Mouse (Mus musculus): ENCODE measurements around the gene Apol7e. TPM values are rescaled to one million over a fixed set of nuclear protein-coding genes. Genes with fewer than 3 reads are reported as not detected.
A peak's percentile ranks its signal among the peaks of the same experiment; 100 is the strongest.

The Apol7e gene
- polyA plus RNA-seq, 1 experiment, result not detected

DNA sequence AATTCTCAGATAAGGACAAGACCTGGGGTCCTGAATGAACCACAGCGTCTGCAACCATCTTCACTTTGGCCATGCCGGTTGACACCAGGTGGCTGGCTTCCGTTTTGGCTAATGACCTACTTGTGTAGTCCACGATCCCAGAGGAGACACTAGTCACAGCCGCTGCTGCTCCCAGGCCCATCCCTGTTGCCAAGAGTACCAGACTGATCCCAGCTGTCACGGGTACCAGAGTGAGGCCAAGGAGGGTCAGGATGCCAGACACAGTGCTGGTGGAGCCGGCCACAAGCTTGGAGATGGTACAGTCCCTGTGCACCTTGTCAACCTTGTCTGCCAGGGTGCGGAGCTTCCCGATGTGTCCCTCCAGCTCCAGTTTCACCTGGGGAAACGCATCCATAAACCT lies 51.1 kb downstream of the Apol7e start:
- no peak for TF ChIP-seq CTCF (IDR thresholded peaks at IDR 0.05; ENCODE audit: control insufficient read depth, insufficient read depth, insufficient read length)
- TF ChIP-seq USF1 (IDR thresholded peaks at IDR 0.05; ENCODE audit: low read depth), result no peak
- TF ChIP-seq MYOG (IDR thresholded peaks at IDR 0.05; ENCODE audit: control insufficient read depth, extremely low read depth, insufficient read length), result no peak
- no peak for TF ChIP-seq CEBPB (IDR thresholded peaks at IDR 0.05; ENCODE audit: low read depth)
- TF ChIP-seq FOSL1 (IDR thresholded peaks at IDR 0.05; ENCODE audit: insufficient read depth, low read length, poor library complexity, severe bottlenecking), result no peak
- no peak for TF ChIP-seq MYOD1 (IDR thresholded peaks at IDR 0.05; ENCODE audit: control insufficient read depth, insufficient read length, low read depth)
- TF ChIP-seq MAX (IDR thresholded peaks at IDR 0.05), result no peak

DNA sequence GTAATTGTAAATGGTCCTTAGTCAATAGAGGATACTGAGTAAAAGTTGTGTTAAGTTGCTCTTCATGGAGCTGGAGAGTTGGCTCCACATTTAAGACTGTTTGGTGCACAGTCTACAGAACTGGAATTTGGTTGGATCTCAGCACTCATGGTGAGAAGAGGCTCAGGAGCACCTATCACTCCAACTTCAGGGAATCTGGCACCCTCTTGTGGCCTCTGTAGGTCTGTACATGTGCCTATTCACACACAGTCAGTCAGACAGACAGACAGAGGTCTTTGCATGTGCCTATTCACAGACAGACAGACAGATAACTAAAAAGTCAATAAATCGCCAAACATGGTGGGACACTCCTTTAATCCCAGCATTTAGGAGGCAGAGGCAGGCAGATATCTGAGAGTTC lies 51.8 kb downstream of the Apol7e start:
- no peak overlapping the region for H3K4me3 ChIP-seq (ENCODE audit: insufficient read depth, poor library complexity, severe bottlenecking)
- no peaks in the 10 kb centered on the region for H3K79me2 ChIP-seq (ENCODE audit: control insufficient read depth, insufficient read depth)
- H3K27me3 ChIP-seq (ENCODE audit: control insufficient read depth, insufficient read depth, insufficient read length), result no peaks in the 10 kb centered on the region
- TF ChIP-seq CEBPB (IDR thresholded peaks at IDR 0.05; ENCODE audit: low read depth), result no peak
- peak; percentile 86 for TF ChIP-seq CTCF (IDR thresholded peaks at IDR 0.05; ENCODE audit: control insufficient read depth, insufficient read depth, insufficient read length)
- peak; percentile 20 for TF ChIP-seq USF1 (IDR thresholded peaks at IDR 0.05; ENCODE audit: low read depth)
- TF ChIP-seq FOSL1 (IDR thresholded peaks at IDR 0.05; ENCODE audit: insufficient read depth, low read length, poor library complexity, severe bottlenecking), result no peak
- TF ChIP-seq MYOG (IDR thresholded peaks at IDR 0.05; ENCODE audit: control insufficient read depth, extremely low read depth, insufficient read length), result no peak
- TF ChIP-seq MYOD1 (IDR thresholded peaks at IDR 0.05; ENCODE audit: control insufficient read depth, insufficient read length, low read depth), result no peak
- TF ChIP-seq MAX (IDR thresholded peaks at IDR 0.05), result peak; percentile 94
- peaks cover 3% of the 10 kb centered on the region for H3K36me3 ChIP-seq (ENCODE audit: control insufficient read depth, insufficient read depth)
- H3ac ChIP-seq (ENCODE audit: control insufficient read depth, insufficient read length, low read depth), result no peak overlapping the region
- H3K79me3 ChIP-seq (ENCODE audit: low read depth), result no peaks in the 10 kb centered on the region

More for the DNA sequence above, 51.1 kb downstream of the Apol7e start:
- no peaks in the 10 kb centered on the region for H3K27me3 ChIP-seq (ENCODE audit: control insufficient read depth, insufficient read depth, insufficient read length)
- H3K36me3 ChIP-seq (ENCODE audit: control insufficient read depth, insufficient read depth), result peaks cover 3% of the 10 kb centered on the region
- no peaks in the 10 kb centered on the region for H3K79me3 ChIP-seq (ENCODE audit: low read depth)
- H3ac ChIP-seq (ENCODE audit: control insufficient read depth, insufficient read length, low read depth), result no peak overlapping the region
- no peaks in the 10 kb centered on the region for H3K79me2 ChIP-seq (ENCODE audit: control insufficient read depth, insufficient read depth)
- H3K4me3 ChIP-seq (ENCODE audit: insufficient read depth, poor library complexity, severe bottlenecking), result no peak overlapping the region

GRCm38 (mm10) chr15:77752443-77752842 lies 53.8 kb downstream of the Apol7e start:
- TF ChIP-seq FOSL1 (IDR thresholded peaks at IDR 0.05; ENCODE audit: insufficient read depth, low read length, poor library complexity, severe bottlenecking) (no peak), USF1 (IDR thresholded peaks at IDR 0.05; ENCODE audit: low read depth) (no peak), CEBPB (IDR thresholded peaks at IDR 0.05; ENCODE audit: low read depth) (no peak), MYOD1 (IDR thresholded peaks at IDR 0.05; ENCODE audit: control insufficient read depth, insufficient read length, low read depth) (no peak), MAX (IDR thresholded peaks at IDR 0.05) (no peak), CTCF (IDR thresholded peaks at IDR 0.05; ENCODE audit: control insufficient read depth, insufficient read depth, insufficient read length) (no peak), MYOG (IDR thresholded peaks at IDR 0.05; ENCODE audit: control insufficient read depth, extremely low read depth, insufficient read length) (no peak)
- no peak overlapping the region for H3ac ChIP-seq (ENCODE audit: control insufficient read depth, insufficient read length, low read depth)
- no peak overlapping the region for H3K4me3 ChIP-seq (ENCODE audit: insufficient read depth, poor library complexity, severe bottlenecking)
- H3K79me3 ChIP-seq (ENCODE audit: low read depth), result no peaks in the 10 kb centered on the region
- H3K36me3 ChIP-seq (ENCODE audit: control insufficient read depth, insufficient read depth), result peaks cover 3% of the 10 kb centered on the region
- H3K27me3 ChIP-seq (ENCODE audit: control insufficient read depth, insufficient read depth, insufficient read length), result no peaks in the 10 kb centered on the region
- no peaks in the 10 kb centered on the region for H3K79me2 ChIP-seq (ENCODE audit: control insufficient read depth, insufficient read depth)

DNA sequence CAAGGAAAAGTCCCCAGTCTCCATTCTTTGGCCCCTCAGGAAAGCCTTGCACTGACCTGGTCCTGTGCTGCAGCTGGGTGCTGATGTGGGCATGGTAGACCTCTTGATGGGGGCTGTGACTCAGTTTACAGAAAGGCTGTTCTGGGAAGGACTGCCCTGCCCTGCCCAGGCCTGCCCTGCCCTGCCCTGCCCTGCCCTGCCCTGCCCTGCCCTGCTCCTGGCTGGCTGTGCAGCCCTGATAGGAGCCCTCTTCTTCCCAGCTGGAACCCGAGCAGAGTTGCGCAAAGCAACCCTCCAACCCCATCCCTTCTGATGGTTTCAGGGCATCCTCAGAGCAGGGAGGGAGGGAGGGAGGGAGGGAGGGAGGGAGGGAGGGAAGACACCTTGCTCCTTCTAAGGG lies 56.5 kb downstream of the Apol7e start:
- no peaks in the 10 kb centered on the region for H3K27me3 ChIP-seq (ENCODE audit: control insufficient read depth, insufficient read depth, insufficient read length)
- TF ChIP-seq MYOG (IDR thresholded peaks at IDR 0.05; ENCODE audit: control insufficient read depth, extremely low read depth, insufficient read length) (no peak), MYOD1 (IDR thresholded peaks at IDR 0.05; ENCODE audit: control insufficient read depth, insufficient read length, low read depth) (no peak), CEBPB (IDR thresholded peaks at IDR 0.05; ENCODE audit: low read depth) (peak; percentile 66), CTCF (IDR thresholded peaks at IDR 0.05; ENCODE audit: control insufficient read depth, insufficient read depth, insufficient read length) (no peak), USF1 (IDR thresholded peaks at IDR 0.05; ENCODE audit: low read depth) (no peak)

DNA sequence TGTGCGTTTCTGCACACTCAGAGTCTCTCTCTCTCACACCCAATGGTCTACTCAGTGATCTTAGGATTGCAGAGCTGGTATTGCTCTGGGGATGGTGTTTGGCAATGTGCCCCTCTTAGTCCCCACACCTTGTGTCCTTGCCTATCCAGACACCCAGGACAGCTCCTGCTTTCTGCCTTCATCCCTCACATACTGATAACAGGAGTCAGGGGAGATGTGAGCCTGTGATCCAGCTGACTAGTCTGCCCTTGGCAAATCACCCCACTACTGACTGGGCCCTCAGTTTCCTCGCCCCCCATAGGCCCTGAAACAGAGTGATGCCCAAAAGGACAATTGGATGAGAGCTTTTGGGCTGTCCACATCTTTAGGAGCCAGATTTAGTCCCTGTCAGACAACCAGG lies 57.4 kb downstream of the Apol7e start:
- no peaks in the 10 kb centered on the region for H3K79me3 ChIP-seq (ENCODE audit: low read depth)
- no peak overlapping the region for H3K4me3 ChIP-seq (ENCODE audit: insufficient read depth, poor library complexity, severe bottlenecking)
- peaks cover 21% of the 10 kb centered on the region for H3K36me3 ChIP-seq (ENCODE audit: control insufficient read depth, insufficient read depth)
- H3K27me3 ChIP-seq (ENCODE audit: control insufficient read depth, insufficient read depth, insufficient read length), result no peaks in the 10 kb centered on the region
- H3K79me2 ChIP-seq (ENCODE audit: control insufficient read depth, insufficient read depth), result no peaks in the 10 kb centered on the region
- H3ac ChIP-seq (ENCODE audit: control insufficient read depth, insufficient read length, low read depth), result no peak overlapping the region
- TF ChIP-seq MAX (IDR thresholded peaks at IDR 0.05) (no peak), MYOG (IDR thresholded peaks at IDR 0.05; ENCODE audit: control insufficient read depth, extremely low read depth, insufficient read length) (no peak), USF1 (IDR thresholded peaks at IDR 0.05; ENCODE audit: low read depth) (no peak), CTCF (IDR thresholded peaks at IDR 0.05; ENCODE audit: control insufficient read depth, insufficient read depth, insufficient read length) (no peak), FOSL1 (IDR thresholded peaks at IDR 0.05; ENCODE audit: insufficient read depth, low read length, poor library complexity, severe bottlenecking) (no peak), CEBPB (IDR thresholded peaks at IDR 0.05; ENCODE audit: low read depth) (no peak), MYOD1 (IDR thresholded peaks at IDR 0.05; ENCODE audit: control insufficient read depth, insufficient read length, low read depth) (no peak)

More for the DNA sequence above, 56.5 kb downstream of the Apol7e start:
- no peaks in the 10 kb centered on the region for H3K79me3 ChIP-seq (ENCODE audit: low read depth)
- no peak overlapping the region for H3ac ChIP-seq (ENCODE audit: control insufficient read depth, insufficient read length, low read depth)
- H3K79me2 ChIP-seq (ENCODE audit: control insufficient read depth, insufficient read depth), result no peaks in the 10 kb centered on the region
- no peak overlapping the region for H3K4me3 ChIP-seq (ENCODE audit: insufficient read depth, poor library complexity, severe bottlenecking)
- peaks cover 12% of the 10 kb centered on the region for H3K36me3 ChIP-seq (ENCODE audit: control insufficient read depth, insufficient read depth)

DNA sequence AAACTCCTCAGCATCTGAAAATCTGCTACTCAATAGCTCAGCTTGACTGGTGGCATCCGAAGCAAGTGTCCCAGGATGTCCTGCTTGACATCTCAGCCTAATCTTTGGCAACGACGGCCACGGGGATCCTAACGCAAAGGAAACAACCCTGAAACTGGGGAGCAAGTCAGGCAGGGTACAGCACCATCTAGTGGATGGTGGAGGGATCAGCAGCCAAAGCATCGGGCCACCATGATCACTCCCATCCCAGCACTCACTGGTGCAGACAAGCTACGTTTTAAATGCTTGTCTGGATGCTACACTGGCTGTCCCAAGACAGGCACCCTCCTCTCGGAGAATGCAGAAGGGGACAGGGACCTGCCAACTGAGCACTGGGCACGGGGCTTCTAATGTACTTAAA lies 58.2 kb downstream of the Apol7e start, which contains the start of gene Apol8:
Gene Apol8, minus strand, starts transcription at position 156 of the 400 bp plus-strand sequence.
- Histone ChIP-seq H3K36me3 (ENCODE audit: control insufficient read depth, insufficient read depth) (peaks cover 29% of the 10 kb centered on the region), H3K79me3 (ENCODE audit: low read depth) (no peaks in the 10 kb centered on the region), H3ac (ENCODE audit: control insufficient read depth, insufficient read length, low read depth) (no peak within 1 kb of the TSS), H3K4me3 (ENCODE audit: insufficient read depth, poor library complexity, severe bottlenecking) (no peak within 1 kb of the TSS), H3K79me2 (ENCODE audit: control insufficient read depth, insufficient read depth) (no peaks in the 10 kb centered on the region), H3K27me3 (ENCODE audit: control insufficient read depth, insufficient read depth, insufficient read length) (no peaks in the 10 kb centered on the region)
- TF ChIP-seq CTCF (IDR thresholded peaks at IDR 0.05; ENCODE audit: control insufficient read depth, insufficient read depth, insufficient read length) (peak; percentile 96), FOSL1 (IDR thresholded peaks at IDR 0.05; ENCODE audit: insufficient read depth, low read length, poor library complexity, severe bottlenecking) (no peak)

All from C2C12 (cell line).